Mouse (Mus musculus): ENCODE measurements around the gene Tec. TPM values are rescaled to one million over a fixed set of nuclear protein-coding genes. Genes with fewer than 3 reads are reported as not detected.

Gene Tec
- polyA plus RNA-seq, 1 experiment from 2014 or later = 19.0 TPM

DNA sequence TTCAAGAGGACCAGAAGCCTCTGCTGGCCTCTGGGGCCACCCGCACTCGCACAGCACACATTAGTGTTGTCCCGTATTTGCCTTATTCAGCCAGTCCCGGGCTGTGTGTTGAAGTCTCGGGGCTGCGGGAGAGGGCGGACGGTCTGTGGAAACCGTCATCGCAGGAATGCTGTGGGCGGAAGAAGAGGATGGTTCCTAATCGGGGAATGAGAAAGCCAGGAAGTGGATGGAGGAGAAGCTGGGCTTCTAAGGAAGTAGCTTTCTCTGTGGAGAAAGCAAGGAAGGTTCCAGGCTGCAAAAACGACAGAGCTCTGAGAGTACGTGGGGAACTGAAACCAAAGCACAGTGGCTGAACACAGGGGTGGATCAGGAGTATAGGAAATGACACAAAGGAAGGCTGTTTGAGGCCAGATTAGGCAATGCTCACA, 72.1 kb downstream of the Tec start:
- Histone ChIP-seq H3K9ac (peak overlapping the region; percentile 32; the same call in 1 of the 2 replicates), H3K36me3 (no peaks in the 10 kb centered on the region), H3K4me1 (replicated peaks) (peaks cover 24% of the 10 kb centered on the region), H3K9me3 (replicated peaks) (no peaks in the 10 kb centered on the region), H3K27me3 (no peaks in the 10 kb centered on the region), H3K4me3 (peak overlapping the region; percentile 43), H3K4me2 (peak overlapping the region; percentile 65), H3K27ac (peak overlapping the region; percentile 72)
- ATAC-seq (replicated peaks; ENCODE audit: insufficient number of reproducible peaks, insufficient read depth, low FRiP score, low read depth) = 0 out of 2 replicates have a peak, but pooled peaks have one; percentile 38
- WGBS = 21% methylated on average over 14 of the region's 14 CpGs

DNA sequence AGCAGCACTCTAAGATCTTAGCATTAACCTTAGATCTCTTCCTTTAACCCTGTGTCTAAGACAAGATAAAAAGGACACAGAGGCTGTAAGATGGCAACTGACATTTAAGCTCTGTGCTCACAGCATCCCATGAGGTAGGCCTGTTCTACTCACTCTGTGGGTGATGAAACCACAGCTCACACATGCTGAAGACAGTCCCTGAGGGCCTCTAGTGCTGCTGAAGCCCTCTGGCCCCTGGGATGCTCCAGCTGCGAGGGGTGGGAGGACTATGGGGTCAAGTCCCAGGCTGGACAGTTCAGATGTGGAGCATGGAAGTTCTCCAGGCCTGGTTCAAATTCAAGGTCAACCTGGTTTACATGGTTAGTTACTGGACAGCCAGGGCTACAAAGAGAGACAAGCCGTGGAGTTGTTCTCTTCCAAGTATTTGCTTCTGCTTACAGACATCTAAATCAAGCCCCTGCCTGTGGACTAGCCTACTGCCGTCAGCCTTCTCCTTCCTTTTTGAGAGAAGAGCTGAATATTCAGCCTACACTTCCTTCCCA, 74.9 kb downstream of the Tec start:
- H3K27me3 ChIP-seq = no peaks in the 10 kb centered on the region
- WGBS = 81% methylated on average over 3 of the region's 3 CpGs
- H3K27ac ChIP-seq = no peak overlapping the region
- no peak overlapping the region for H3K9ac ChIP-seq
- no peak for ATAC-seq (replicated peaks; ENCODE audit: insufficient number of reproducible peaks, insufficient read depth, low FRiP score, low read depth)
- H3K4me1 ChIP-seq (replicated peaks) = peaks cover 17% of the 10 kb centered on the region
- no peaks in the 10 kb centered on the region for H3K36me3 ChIP-seq
- no peak overlapping the region for H3K4me3 ChIP-seq
- H3K9me3 ChIP-seq (replicated peaks) = no peaks in the 10 kb centered on the region
- no peak overlapping the region for H3K4me2 ChIP-seq

DNA sequence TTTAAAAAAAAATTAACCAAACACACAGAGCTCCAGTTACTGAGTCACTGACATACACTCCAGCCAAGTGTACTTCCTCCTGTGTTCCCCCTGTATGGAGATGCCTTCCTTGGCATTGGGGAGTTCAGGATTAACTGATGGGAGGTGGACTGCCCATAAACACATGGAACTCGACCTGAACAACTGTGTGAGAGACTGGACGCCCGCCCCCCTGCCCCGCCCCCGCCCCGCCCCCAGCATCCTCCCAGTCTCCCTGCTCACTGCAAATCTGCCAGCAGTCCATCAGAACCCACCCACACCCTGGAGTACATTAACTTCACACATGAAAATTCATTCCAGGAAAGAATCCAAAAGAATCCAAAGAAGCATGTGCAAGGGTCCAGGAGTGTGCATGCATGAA, 76.5 kb downstream of the Tec start:
- ATAC-seq (replicated peaks; ENCODE audit: insufficient number of reproducible peaks, insufficient read depth, low FRiP score, low read depth) = no peak
- Histone ChIP-seq H3K4me2 (no peak overlapping the region), H3K4me3 (no peak overlapping the region), H3K27me3 (no peaks in the 10 kb centered on the region), H3K27ac (no peak overlapping the region), H3K36me3 (no peaks in the 10 kb centered on the region), H3K4me1 (replicated peaks) (peaks cover 16% of the 10 kb centered on the region), H3K9me3 (replicated peaks) (no peaks in the 10 kb centered on the region), H3K9ac (no peak overlapping the region)
- 12% methylated on average over 6 of the region's 6 CpGs for WGBS

- Histone ChIP-seq H3K27ac (no peak overlapping the region), H3K36me3 (no peaks in the 10 kb centered on the region), H3K4me2 (no peak overlapping the region), H3K4me1 (replicated peaks) (peaks cover 12% of the 10 kb centered on the region), H3K9me3 (replicated peaks) (no peaks in the 10 kb centered on the region), H3K9ac (no peak overlapping the region; the same call in 1 of the 2 replicates), H3K4me3 (no peak overlapping the region), H3K27me3 (no peaks in the 10 kb centered on the region)
- ATAC-seq (replicated peaks; ENCODE audit: insufficient number of reproducible peaks, insufficient read depth, low FRiP score, low read depth) = no peak
- WGBS = 60% methylated on average over 4 of the region's 4 CpGs
These were observed 76.9 kb downstream of the Tec start for GRCm38 (mm10) chr5:72791386-72791785.

DNA sequence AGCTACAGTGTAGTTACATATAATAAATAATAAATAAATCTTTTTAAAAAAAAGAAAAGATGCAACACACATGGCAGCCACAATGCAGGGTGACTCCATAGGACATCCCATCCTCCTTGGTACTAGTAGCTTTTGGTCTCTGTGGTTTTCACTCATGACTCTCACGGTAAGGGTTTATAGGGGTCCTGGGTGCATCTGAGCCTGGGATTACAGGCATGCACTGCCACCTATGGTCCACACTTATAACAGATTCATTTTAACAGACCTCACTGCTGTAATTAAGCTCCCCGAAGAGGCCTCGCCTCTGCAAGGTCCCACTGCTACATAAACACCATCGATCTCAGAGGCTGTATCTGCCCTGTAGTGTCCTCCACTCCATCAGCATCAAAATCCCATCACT, 82.8 kb downstream of the Tec start:
- no peak for ATAC-seq (replicated peaks; ENCODE audit: insufficient number of reproducible peaks, insufficient read depth, low FRiP score, low read depth)
- H3K36me3 ChIP-seq = no peaks in the 10 kb centered on the region

DNA sequence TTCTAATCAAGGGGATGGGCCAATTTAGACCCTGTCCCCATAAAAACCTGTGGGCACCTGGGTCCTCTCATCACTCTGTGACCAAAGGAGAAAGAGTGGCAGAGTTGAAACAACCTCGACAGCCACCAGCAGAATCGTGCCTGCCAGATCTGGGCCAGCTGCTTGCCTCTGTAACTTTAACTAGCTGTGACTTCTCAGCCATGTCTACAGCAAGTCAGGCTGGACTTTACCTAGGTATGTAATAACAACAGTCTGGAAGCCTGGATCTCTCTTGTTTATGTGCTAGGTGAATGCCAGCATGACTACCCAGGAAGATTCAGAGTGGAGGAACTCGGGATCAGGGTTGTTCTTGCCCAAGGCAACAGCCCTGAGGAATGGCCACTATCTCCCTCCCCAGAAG, 83.6 kb downstream of the Tec start:
- no peaks in the 10 kb centered on the region for H3K27me3 ChIP-seq
- peaks cover 15% of the 10 kb centered on the region for H3K4me1 ChIP-seq (replicated peaks)
- H3K4me3 ChIP-seq = no peak overlapping the region
- no peak overlapping the region for H3K27ac ChIP-seq
- H3K36me3 ChIP-seq = no peaks in the 10 kb centered on the region
- WGBS = 74% methylated on average over 3 of the region's 3 CpGs
- no peaks in the 10 kb centered on the region for H3K9me3 ChIP-seq (replicated peaks)
- no peak for ATAC-seq (replicated peaks; ENCODE audit: insufficient number of reproducible peaks, insufficient read depth, low FRiP score, low read depth)
- no peak overlapping the region for H3K9ac ChIP-seq
- no peak overlapping the region for H3K4me2 ChIP-seq

More for the DNA sequence above, 82.8 kb downstream of the Tec start:
- 65% methylated on average over 4 of the region's 4 CpGs for WGBS
- no peak overlapping the region for H3K27ac ChIP-seq
- no peaks in the 10 kb centered on the region for H3K27me3 ChIP-seq
- H3K9me3 ChIP-seq (replicated peaks) = no peaks in the 10 kb centered on the region
- H3K4me1 ChIP-seq (replicated peaks) = peaks cover 15% of the 10 kb centered on the region
- H3K4me3 ChIP-seq = no peak overlapping the region
- H3K4me2 ChIP-seq = no peak overlapping the region
- no peak overlapping the region for H3K9ac ChIP-seq

DNA sequence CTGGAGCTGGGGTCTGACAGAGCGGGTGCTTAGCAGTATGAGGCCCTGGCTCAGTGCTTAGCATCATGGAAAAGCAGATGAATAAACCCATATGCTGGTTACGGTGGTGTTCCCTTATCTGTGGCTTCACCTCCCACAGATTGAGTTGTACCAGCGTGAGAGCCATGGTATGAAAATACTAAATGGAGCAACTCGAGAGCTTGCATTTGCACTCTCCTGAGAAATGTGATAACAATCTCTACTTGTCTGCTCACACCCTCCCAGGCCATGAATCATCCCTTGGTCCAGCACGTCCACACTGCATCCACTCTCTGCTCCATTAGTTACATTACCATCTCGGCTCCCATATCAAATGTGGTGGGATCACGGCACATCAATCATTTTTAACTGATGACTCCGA, 84.3 kb downstream of the Tec start:
- no peak for ATAC-seq (replicated peaks; ENCODE audit: insufficient number of reproducible peaks, insufficient read depth, low FRiP score, low read depth)
- 66% methylated on average over 8 of the region's 8 CpGs for whole genome bisulfite sequencing

DNA sequence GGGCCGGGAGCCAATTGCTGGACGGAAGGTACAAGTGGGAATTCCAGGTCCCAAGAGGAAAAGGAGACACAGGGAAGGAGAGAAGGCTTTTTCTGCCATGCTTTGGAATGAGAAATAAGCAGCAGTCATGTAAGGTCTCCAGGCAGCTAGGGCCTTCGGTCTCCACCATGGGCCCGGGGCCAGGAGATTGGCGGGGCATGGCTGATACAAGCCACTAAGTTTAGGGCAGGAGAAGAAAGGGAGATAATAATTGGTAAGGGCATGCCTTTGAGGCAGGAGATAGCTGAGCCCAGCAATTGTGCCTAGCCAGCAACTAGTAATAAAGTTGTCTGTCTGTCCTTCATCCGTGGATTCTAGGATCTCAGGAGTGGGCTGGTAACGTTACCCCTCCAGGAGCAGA, 85.2 kb downstream of the Tec start:
- H3K9ac ChIP-seq = no peak overlapping the region
- ATAC-seq (replicated peaks; ENCODE audit: insufficient number of reproducible peaks, insufficient read depth, low FRiP score, low read depth) = no peak
- no peaks in the 10 kb centered on the region for H3K36me3 ChIP-seq
- no peak overlapping the region for H3K4me3 ChIP-seq
- H3K4me1 ChIP-seq (replicated peaks) = peaks cover 15% of the 10 kb centered on the region
- H3K27me3 ChIP-seq = no peaks in the 10 kb centered on the region
- H3K27ac ChIP-seq = no peak overlapping the region
- no peaks in the 10 kb centered on the region for H3K9me3 ChIP-seq (replicated peaks)
- 69% methylated on average over 7 of the region's 7 CpGs for WGBS
- no peak overlapping the region for H3K4me2 ChIP-seq

More for the DNA sequence above, 84.3 kb downstream of the Tec start:
- no peak overlapping the region for H3K4me3 ChIP-seq
- no peaks in the 10 kb centered on the region for H3K36me3 ChIP-seq
- peaks cover 15% of the 10 kb centered on the region for H3K4me1 ChIP-seq (replicated peaks)
- H3K9ac ChIP-seq = no peak overlapping the region
- H3K27ac ChIP-seq = no peak overlapping the region
- H3K9me3 ChIP-seq (replicated peaks) = no peaks in the 10 kb centered on the region
- no peak overlapping the region for H3K4me2 ChIP-seq
- no peaks in the 10 kb centered on the region for H3K27me3 ChIP-seq

DNA sequence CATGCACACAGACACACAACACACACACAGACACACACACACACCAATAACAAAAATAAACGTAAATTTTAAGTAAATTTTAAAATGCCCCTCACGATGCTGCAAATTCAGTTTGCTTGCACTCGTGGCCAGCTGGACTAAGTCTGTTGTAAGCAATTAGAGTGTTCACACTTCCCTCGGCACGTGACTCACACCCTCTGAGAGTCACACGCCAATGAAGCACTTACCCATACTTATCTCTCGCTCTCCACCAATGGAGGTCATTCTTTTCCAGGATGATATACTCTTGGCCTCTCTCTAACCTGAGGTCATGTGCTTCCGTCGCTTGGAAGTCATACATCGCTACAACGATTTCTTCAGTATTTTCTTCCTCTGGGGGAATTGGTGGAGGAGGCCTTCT, 86.5 kb downstream of the Tec start:
- no peak overlapping the region for H3K4me2 ChIP-seq
- ATAC-seq (replicated peaks; ENCODE audit: insufficient number of reproducible peaks, insufficient read depth, low FRiP score, low read depth) = no peak
- WGBS = 66% methylated on average over 11 of the region's 11 CpGs
- H3K27ac ChIP-seq = no peak overlapping the region
- H3K4me3 ChIP-seq = no peak overlapping the region
- H3K4me1 ChIP-seq (replicated peaks) = peaks cover 15% of the 10 kb centered on the region
- H3K9ac ChIP-seq = no peak overlapping the region
- no peaks in the 10 kb centered on the region for H3K36me3 ChIP-seq
- H3K27me3 ChIP-seq = no peaks in the 10 kb centered on the region
- no peaks in the 10 kb centered on the region for H3K9me3 ChIP-seq (replicated peaks)

DNA sequence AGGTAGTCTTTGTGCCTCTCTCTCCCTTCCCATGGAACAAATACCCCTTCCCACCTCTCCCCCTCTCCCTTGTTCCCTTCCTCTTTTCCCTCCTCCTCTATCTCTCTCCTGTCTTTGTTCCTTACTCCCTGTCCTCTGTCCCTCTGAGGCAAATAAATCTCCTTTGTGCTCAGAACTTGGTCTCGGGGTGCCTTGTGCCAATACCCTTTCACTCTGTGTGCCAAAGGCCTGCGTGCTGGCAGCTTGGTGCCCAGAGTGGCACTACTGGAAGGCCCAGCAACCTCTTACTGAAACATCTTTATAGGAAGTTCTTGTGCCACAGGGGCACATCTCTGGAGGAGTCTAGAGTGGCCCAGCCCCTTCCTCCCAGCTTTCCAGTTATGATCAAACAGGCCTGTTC, 91.7 kb downstream of the Tec start:
- no peak overlapping the region for H3K27ac ChIP-seq
- peaks cover under 1% of the 10 kb centered on the region for H3K4me1 ChIP-seq (replicated peaks)
- no peak overlapping the region for H3K4me2 ChIP-seq
- H3K9ac ChIP-seq = no peak overlapping the region
- H3K4me3 ChIP-seq = no peak overlapping the region
- whole genome bisulfite sequencing = 92% methylated on average over 2 of the region's 2 CpGs
- no peaks in the 10 kb centered on the region for H3K9me3 ChIP-seq (replicated peaks)
- ATAC-seq (replicated peaks; ENCODE audit: insufficient number of reproducible peaks, insufficient read depth, low FRiP score, low read depth) = no peak
- no peaks in the 10 kb centered on the region for H3K36me3 ChIP-seq
- H3K27me3 ChIP-seq = no peaks in the 10 kb centered on the region

DNA sequence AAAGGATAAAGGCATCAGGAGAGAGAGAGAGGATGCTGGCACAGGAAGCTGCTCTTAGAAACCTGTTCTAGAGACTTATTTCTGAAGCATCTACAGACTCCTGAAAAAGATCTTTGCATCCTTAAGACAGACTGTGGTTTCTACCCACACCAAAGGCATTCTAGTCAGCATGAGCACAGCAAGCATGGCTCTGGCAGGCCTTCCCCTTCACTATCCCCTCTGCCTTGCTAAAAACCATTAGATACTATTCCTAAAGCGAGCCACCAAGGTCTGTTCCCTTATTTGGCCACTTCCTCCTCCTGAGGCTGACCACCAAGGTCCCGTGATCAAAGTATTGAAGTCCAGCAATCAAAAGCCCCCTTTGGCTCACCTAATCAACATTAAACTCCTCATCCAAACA, 92.2 kb downstream of the Tec start:
- Histone ChIP-seq H3K4me3 (no peak overlapping the region), H3K9me3 (replicated peaks) (no peaks in the 10 kb centered on the region), H3K4me1 (replicated peaks) (peaks cover 5% of the 10 kb centered on the region), H3K36me3 (no peaks in the 10 kb centered on the region), H3K4me2 (no peak overlapping the region), H3K9ac (no peak overlapping the region), H3K27me3 (no peaks in the 10 kb centered on the region), H3K27ac (no peak overlapping the region)
- ATAC-seq (replicated peaks; ENCODE audit: insufficient number of reproducible peaks, insufficient read depth, low FRiP score, low read depth) = no peak
- WGBS = 64% methylated on average over 2 of the region's 2 CpGs

- peaks cover 7% of the 10 kb centered on the region for H3K4me1 ChIP-seq (replicated peaks)
- ATAC-seq (replicated peaks; ENCODE audit: insufficient number of reproducible peaks, insufficient read depth, low FRiP score, low read depth) = no peak
- WGBS = 43% methylated on average over 6 of the region's 6 CpGs
- no peak overlapping the region for H3K4me2 ChIP-seq
- H3K27me3 ChIP-seq = no peaks in the 10 kb centered on the region
- H3K9me3 ChIP-seq (replicated peaks) = no peaks in the 10 kb centered on the region
- H3K36me3 ChIP-seq = no peaks in the 10 kb centered on the region
- H3K9ac ChIP-seq = no peak overlapping the region
- H3K27ac ChIP-seq = no peak overlapping the region
- H3K4me3 ChIP-seq = no peak overlapping the region
These were observed 98.4 kb downstream of the Tec start for GRCm38 (mm10) chr5:72769841-72770240.

All from heart, embryonic 15.5 days (tissue).